ENCODE assay signal across 10 mouse cellular contexts in genomic region chr3:45681410-45681809, GRCm38 (mm10).
DNase-seq lines count a peak whose midpoint lies in the region; ATAC-seq lines count a peak whose summit lies in the region.
"Had no signal": no experiment of that assay in that cellular context is flagged by ENCODE, and none has a peak within 500 bp of the region (broad histone marks: within the 10 kb centered on the region; RNA-seq: fewer than 3 reads in every experiment).

No protein-coding gene starts in this region.

- peak overlapping the region; percentile 49 for H3K4me2 ChIP-seq in hindbrain, embryonic 15.5 days

- WGBS in embryonic facial prominence, embryonic 10.5 days, result 5% methylated on average over 12 of the region's 12 CpGs
- under 1% methylated on average over 12 of the region's 12 CpGs for WGBS in hindbrain, embryonic 15.5 days

- ATAC-seq in hindbrain, embryonic 15.5 days (ENCODE audit: low FRiP score, low read depth), result no peak

- H3K9ac ChIP-seq in hindbrain, embryonic 15.5 days, result no peak overlapping the region

- no peak overlapping the region for H3K27ac ChIP-seq in embryonic facial prominence, embryonic 10.5 days (replicated peaks)
- H3K27ac ChIP-seq in hindbrain, embryonic 15.5 days (replicated peaks), result no peak overlapping the region

- peaks cover 4% of the 10 kb centered on the region; the same call in 1 of the 2 replicates for H3K4me1 ChIP-seq in embryonic facial prominence, embryonic 10.5 days
- H3K4me1 ChIP-seq in hindbrain, embryonic 15.5 days (replicated peaks), result peaks cover 4% of the 10 kb centered on the region; the same call in 1 of the 2 replicates

- H3K4me3 ChIP-seq in embryonic facial prominence, embryonic 10.5 days, result peak overlapping the region; percentile 37; the same call in 1 of the 2 replicates
- H3K4me3 ChIP-seq in hindbrain, embryonic 15.5 days, result peak overlapping the region; percentile 19

- peaks cover 12% of the 10 kb centered on the region for H3K27me3 ChIP-seq in embryonic facial prominence, embryonic 10.5 days (replicated peaks; ENCODE audit: low read depth, poor library complexity, severe bottlenecking)
- 0 out of 2 replicates have a peak, but pooled peaks cover 3% of the 10 kb centered on the region for H3K27me3 ChIP-seq in hindbrain, embryonic 15.5 days

- DNase-seq in layer of hippocampus, postnatal 10 days (ENCODE audit: low spot score in 2 of 2), result peak; percentile 7 to 22
- no peak for DNase-seq in layer of hippocampus, adult 8-10 months (ENCODE audit: low spot score in 2 of 2)
- peak; percentile 14 for DNase-seq in embryonic facial prominence, embryonic 10.5 days (ENCODE audit: low spot score)
- peak; percentile 43 for DNase-seq in retina, postnatal 1 day
- no peak for DNase-seq in thymus, postnatal 4 days
- DNase-seq in left cerebral cortex, adult 11 months (ENCODE audit: low spot score), result no peak
- DNase-seq in left cerebral cortex, adult 8-10 months (ENCODE audit: low spot score in 2 of 2), result no peak
- DNase-seq: lung, postnatal 14 days had no signal

- H3K36me3 ChIP-seq in embryonic facial prominence, embryonic 10.5 days (replicated peaks), result no peaks in the 10 kb centered on the region
- H3K36me3 ChIP-seq in hindbrain, embryonic 15.5 days, result no peaks in the 10 kb centered on the region
- H3K36me3 ChIP-seq: G1E had no signal

- H3K9me3 ChIP-seq in embryonic facial prominence, embryonic 10.5 days, result no peaks in the 10 kb centered on the region
- no peaks in the 10 kb centered on the region for H3K9me3 ChIP-seq in hindbrain, embryonic 15.5 days
- H3K9me3 ChIP-seq: G1E had no signal

Comparison
In these comparisons a context has a peak if more than half of its experiments do, and no peak if none do; other contexts are left out.
1. DNase-seq: peak in layer of hippocampus, postnatal 10 days (2 of 2), embryonic facial prominence, embryonic 10.5 days (single experiment) and retina, postnatal 1 day (single experiment); none in layer of hippocampus, adult 8-10 months (0 of 2), thymus, postnatal 4 days (single experiment), left cerebral cortex, adult 11 months (single experiment) and left cerebral cortex, adult 8-10 months (0 of 2).